Mouse (Mus musculus) Muller cell, postnatal 12 days (primary cell): ENCODE data around the gene Pde4d.

Experiments used
- DNase-seq: peaks from one replicate; pipeline ENCODE4 v3.0.0-alpha.2; 2015; ENCODE audit errors: inconsistent ontology term

Pde4d gene

GRCm38 (mm10) chr13:109293011-109293410 lies 843.3 kb downstream of the Pde4d start:
- DNase-seq = no peak

GRCm38 (mm10) chr13:109296347-109297037 lies 846.7 kb downstream of the Pde4d start:
- no peak for DNase-seq

GRCm38 (mm10) chr13:109298852-109299251 lies 849.1 kb downstream of the Pde4d start:
- DNase-seq = no peak

GRCm38 (mm10) chr13:109299511-109300250 lies 849.9 kb downstream of the Pde4d start:
- no peak for DNase-seq

- DNase-seq = no peak
These were observed 862.8 kb downstream of the Pde4d start for GRCm38 (mm10) chr13:109312542-109312941.

GRCm38 (mm10) chr13:109315608-109316007 lies 865.9 kb downstream of the Pde4d start:
- DNase-seq = no peak

- no peak for DNase-seq
These were observed 867.9 kb downstream of the Pde4d start for GRCm38 (mm10) chr13:109317644-109318043.

- DNase-seq = no peak
These were observed 868.8 kb downstream of the Pde4d start for GRCm38 (mm10) chr13:109318434-109318998.

- DNase-seq = no peak
These were observed 876.3 kb downstream of the Pde4d start for GRCm38 (mm10) chr13:109326061-109326460.

- no peak for DNase-seq
These were observed 881.8 kb downstream of the Pde4d start for GRCm38 (mm10) chr13:109331563-109331962.

GRCm38 (mm10) chr13:109341902-109342301 lies 892.2 kb downstream of the Pde4d start:
- no peak for DNase-seq

- DNase-seq = no peak
These were observed 892.7 kb downstream of the Pde4d start for GRCm38 (mm10) chr13:109342469-109342868.

GRCm38 (mm10) chr13:109343596-109343995 lies 893.8 kb downstream of the Pde4d start:
- DNase-seq = peak; percentile 87

- peak; percentile 83 for DNase-seq
These were observed 898.0 kb downstream of the Pde4d start for GRCm38 (mm10) chr13:109347770-109348169.

- no peak for DNase-seq
These were observed 898.6 kb downstream of the Pde4d start for GRCm38 (mm10) chr13:109348316-109348715.

- peak; percentile 46 for DNase-seq
These were observed 900.4 kb downstream of the Pde4d start for GRCm38 (mm10) chr13:109350100-109350499.

GRCm38 (mm10) chr13:109354017-109354416 lies 904.3 kb downstream of the Pde4d start:
- no peak for DNase-seq

GRCm38 (mm10) chr13:109356252-109356651 lies 906.5 kb downstream of the Pde4d start:
- DNase-seq = no peak

GRCm38 (mm10) chr13:109359994-109360393 lies 910.2 kb downstream of the Pde4d start:
- DNase-seq = no peak

- peak; percentile 52 for DNase-seq
These were observed 912.6 kb downstream of the Pde4d start for GRCm38 (mm10) chr13:109362340-109362739.

- DNase-seq = no peak
These were observed 924.7 kb downstream of the Pde4d start for GRCm38 (mm10) chr13:109374465-109374864.

- DNase-seq = peak; percentile 43
These were observed 926.9 kb downstream of the Pde4d start for GRCm38 (mm10) chr13:109376681-109377080.

- no peak for DNase-seq
These were observed 930.4 kb downstream of the Pde4d start for GRCm38 (mm10) chr13:109380149-109380548.
